Mouse (Mus musculus) heart, adult 2 months (tissue): ENCODE measurements around the gene Ubxn4.

Experiments used
- CTCF ChIP-seq: fragments of 200-600 bp; IDR thresholded peaks from 2 replicates; pipeline ENCODE4 v1.8.1; 2022; ENCODE audit warnings: antibody characterized with exemption, mild to moderate bottlenecking, moderate library complexity
- EP300 ChIP-seq: fragments of 200-500 bp; IDR thresholded peaks from 2 replicates; pipeline ENCODE4 v1.6.1; 2011; ENCODE audit warnings: low read depth, low read length, control low read depth; ENCODE audit not compliant: insufficient read depth
- POLR2A ChIP-seq: fragments of 200-500 bp; IDR thresholded peaks from 2 replicates; pipeline ENCODE4 v1.6.1; 2011; ENCODE audit warnings: mild to moderate bottlenecking, low read depth, low read length, control low read depth; ENCODE audit not compliant: insufficient read depth

GRCm38 (mm10) chr1:128303900-128304299 lies 60.1 kb downstream of the Ubxn4 start:
- TF ChIP-seq EP300 = no peak
- no peak for TF ChIP-seq CTCF
- no peak for TF ChIP-seq POLR2A
